Mouse (Mus musculus) right cerebral cortex, postnatal 14 days (tissue): Measurements from ENCODE around the gene Abhd12.
A peak's percentile ranks its signal among the peaks of the same experiment; 100 is the strongest.
"Not testable (repeated sequence)": the region's sequence is repeated elsewhere in the genome, so short reads cannot be mapped to it uniquely, and the experiment has no call there.

Experiments
- DNase-seq: peaks from one replicate; pipeline ENCODE4 v3.0.0; 2022

Abhd12 gene

GRCm38 (mm10) chr2:150909429-150910039 is 5.0 kb upstream of the Abhd12 start:
- peak; percentile 84 for DNase-seq

- not testable (repeated sequence) for DNase-seq
Measured at GRCm38 (mm10) chr2:150908881-150909280, 4.3 kb upstream of the Abhd12 start.

GRCm38 (mm10) chr2:150904936-150905450 is 452 bp upstream of the Abhd12 start, which contains the start of gene Gins1:
Gene Gins1, plus strand, starts transcription at chr2:150905400.
- no peak for DNase-seq

GRCm38 (mm10) chr2:150902347-150902746 is 2.2 kb downstream of the Abhd12 start:
- no peak for DNase-seq

GRCm38 (mm10) chr2:150900341-150900740 is 4.2 kb downstream of the Abhd12 start:
- no peak for DNase-seq

- DNase-seq, result no peak
Measured at GRCm38 (mm10) chr2:150895691-150896252, 8.8 kb downstream of the Abhd12 start.

- no peak for DNase-seq
Measured at GRCm38 (mm10) chr2:150894617-150895267, 9.8 kb downstream of the Abhd12 start.

- DNase-seq, result no peak
Measured at GRCm38 (mm10) chr2:150887370-150887769, 17.2 kb downstream of the Abhd12 start.

- DNase-seq, result no peak
Measured at GRCm38 (mm10) chr2:150886315-150886714, 18.2 kb downstream of the Abhd12 start.

GRCm38 (mm10) chr2:150885814-150886213 is 18.7 kb downstream of the Abhd12 start:
- no peak for DNase-seq

GRCm38 (mm10) chr2:150884779-150885110 is 19.8 kb downstream of the Abhd12 start:
- DNase-seq, result no peak

- DNase-seq, result no peak
Measured at GRCm38 (mm10) chr2:150884075-150884778, 20.3 kb downstream of the Abhd12 start.

- DNase-seq, result no peak
Measured at GRCm38 (mm10) chr2:150877561-150877960, 27.0 kb downstream of the Abhd12 start.

- DNase-seq, result no peak
Measured at GRCm38 (mm10) chr2:150875226-150875625, 29.3 kb downstream of the Abhd12 start.

GRCm38 (mm10) chr2:150874508-150874907 is 30.0 kb downstream of the Abhd12 start:
- no peak for DNase-seq

GRCm38 (mm10) chr2:150869446-150869845 is 35.1 kb downstream of the Abhd12 start:
- no peak for DNase-seq

GRCm38 (mm10) chr2:150867021-150867420 is 37.5 kb downstream of the Abhd12 start:
- DNase-seq, result no peak

- DNase-seq, result no peak
Measured at GRCm38 (mm10) chr2:150861128-150861527, 43.4 kb downstream of the Abhd12 start.

- DNase-seq, result no peak
Measured at GRCm38 (mm10) chr2:150859709-150860470, 44.7 kb downstream of the Abhd12 start.

- DNase-seq, result no peak
Measured at GRCm38 (mm10) chr2:150858724-150859487, 45.6 kb downstream of the Abhd12 start.

GRCm38 (mm10) chr2:150855186-150855585 is 49.4 kb downstream of the Abhd12 start:
- no peak for DNase-seq

GRCm38 (mm10) chr2:150851251-150851650 is 53.3 kb downstream of the Abhd12 start:
- no peak for DNase-seq
